Mouse (Mus musculus) hindbrain, embryonic 10.5 days (tissue): ENCODE results near the gene Tradd. TPM values are rescaled to one million over a fixed set of nuclear protein-coding genes. Genes with fewer than 3 reads are reported as not detected.

Experiments
- DNase-seq: peaks from one replicate; pipeline ENCODE4 v3.0.0-alpha.2; 2017; ENCODE audit warnings: low spot score
- H3K27ac ChIP-seq: fragments of 300-500 bp; sonication (generic); 2 replicates; pipeline ENCODE4 v1.5.1; 2016; ENCODE audit warnings: mild to moderate bottlenecking, moderate library complexity
- H3K27me3 ChIP-seq: fragments of 300-500 bp; sonication (generic); 2 replicates; pipeline ENCODE4 v1.6.1; 2016; ENCODE audit warnings: mild to moderate bottlenecking; ENCODE audit not compliant: poor library complexity, insufficient read depth, severe bottlenecking
- H3K36me3 ChIP-seq: fragments of 300-500 bp; sonication (generic); 2 replicates; pipeline ENCODE4 v1.6.1; 2016; ENCODE audit warnings: mild to moderate bottlenecking, moderate library complexity
- H3K4me1 ChIP-seq: fragments of 300-500 bp; sonication (generic); replicated peaks from 2 replicates; pipeline ENCODE4 v1.6.1; 2016; ENCODE audit warnings: mild to moderate bottlenecking
- H3K4me3 ChIP-seq: fragments of 300-500 bp; sonication (generic); 2 replicates; pipeline ENCODE4 v1.5.1; 2016; ENCODE audit warnings: mild to moderate bottlenecking, moderate library complexity
- H3K9me3 ChIP-seq: fragments of 300-500 bp; sonication (generic); 2 replicates; pipeline ENCODE4 v1.6.1; 2016; ENCODE audit warnings: mild to moderate bottlenecking, moderate library complexity
- WGBS: fragments of 180-500 bp; shearing (Covaris S2); methylation state at CpG from one replicate; pipeline ENCODE4 v1.1.7; 2016; 5-methylcytosine and 5-hydroxymethylcytosine counted together
- polyA plus RNA-seq: library from polyadenylated mRNA; unstranded; fragments of >200 nt; fragmentation: Nextera tagmentation; extraction: Ambion mirVana; gene quantifications from 2 replicates; pipeline ENCODE4 v1.2.1, GENCODE M21; 2016

The Tradd gene
- polyA plus RNA-seq, 1 experiment from 2014 or later, result 16.3 TPM

DNA sequence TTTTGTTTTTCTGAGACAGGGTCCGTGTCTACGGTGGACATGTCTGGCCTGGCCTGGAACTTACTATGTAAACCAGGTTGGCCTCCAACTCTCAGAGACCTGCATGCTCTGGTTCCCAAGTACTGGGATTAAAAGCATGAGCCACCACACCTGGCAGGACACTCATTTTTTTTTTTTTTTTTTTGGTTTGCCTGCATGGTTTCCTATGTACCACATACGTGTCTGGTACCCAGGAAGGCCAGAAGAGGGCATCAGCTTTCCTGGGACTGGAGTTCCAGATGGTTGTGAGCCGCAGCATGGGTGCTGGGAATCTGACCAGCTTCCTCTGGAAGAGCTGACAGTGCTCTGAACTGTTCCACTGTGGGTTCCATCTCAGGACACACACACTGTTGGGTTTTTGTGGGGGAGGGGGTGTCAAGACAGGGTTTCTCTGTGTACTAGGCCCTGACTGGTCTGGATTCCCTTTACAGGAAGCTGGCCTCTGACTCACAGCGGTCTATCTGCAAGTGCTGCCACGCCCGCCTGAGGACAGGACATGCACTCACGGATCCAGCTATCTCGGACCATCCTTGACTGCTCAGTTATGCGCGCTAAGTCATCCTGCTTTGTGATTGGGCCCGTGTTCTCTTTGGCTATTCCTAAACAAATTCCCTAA, 3.0 kb downstream of the Tradd start:
- 86% methylated on average over 12 of the region's 12 CpGs for WGBS
- no peak for DNase-seq
- Histone ChIP-seq H3K27ac (no peak overlapping the region), H3K4me3 (no peak overlapping the region), H3K4me1 (peaks cover 30% of the 10 kb centered on the region), H3K27me3 (peaks cover 100% of the 10 kb centered on the region), H3K9me3 (peaks cover 12% of the 10 kb centered on the region), H3K36me3 (no peaks in the 10 kb centered on the region)

DNA sequence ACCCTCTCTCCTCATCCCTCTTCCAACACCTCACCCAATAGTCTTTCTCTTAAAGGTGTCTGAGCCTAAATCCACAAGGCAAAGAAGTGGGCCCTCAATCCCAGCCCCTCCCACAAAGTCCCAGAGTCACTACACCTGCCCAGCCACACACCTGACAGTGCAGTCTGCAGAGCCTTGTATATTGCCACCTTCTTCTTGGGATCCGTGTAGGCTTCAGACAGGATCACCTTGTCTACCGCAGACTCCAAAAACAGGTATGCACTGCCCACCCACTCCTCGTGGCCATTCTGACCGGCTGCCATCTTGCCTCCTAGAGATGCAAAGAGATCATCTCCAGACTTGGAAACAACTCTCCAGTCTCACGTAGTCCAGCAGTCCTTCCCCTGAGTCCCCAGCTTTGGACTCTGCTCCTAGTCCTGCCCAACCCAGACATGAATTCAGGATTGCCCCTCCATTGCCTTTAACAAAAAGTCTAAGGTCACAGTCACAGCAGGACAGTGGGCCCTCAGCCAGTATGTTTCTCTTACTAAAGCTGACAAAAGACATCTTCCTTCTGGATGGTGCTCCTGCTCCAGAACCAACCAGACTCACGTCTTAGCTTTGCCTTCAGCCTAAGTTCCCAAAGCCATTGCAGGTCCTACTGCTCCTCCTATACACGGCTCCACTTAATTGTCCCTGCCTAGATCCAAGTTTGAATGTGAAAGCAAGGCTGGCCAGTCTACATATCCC, 3.9 kb downstream of the Tradd start:
- H3K27ac ChIP-seq, result no peak overlapping the region
- H3K9me3 ChIP-seq, result peaks cover 7% of the 10 kb centered on the region; the same call in 1 of the 2 replicates
- WGBS, result 61% methylated on average over 7 of the region's 7 CpGs

DNA sequence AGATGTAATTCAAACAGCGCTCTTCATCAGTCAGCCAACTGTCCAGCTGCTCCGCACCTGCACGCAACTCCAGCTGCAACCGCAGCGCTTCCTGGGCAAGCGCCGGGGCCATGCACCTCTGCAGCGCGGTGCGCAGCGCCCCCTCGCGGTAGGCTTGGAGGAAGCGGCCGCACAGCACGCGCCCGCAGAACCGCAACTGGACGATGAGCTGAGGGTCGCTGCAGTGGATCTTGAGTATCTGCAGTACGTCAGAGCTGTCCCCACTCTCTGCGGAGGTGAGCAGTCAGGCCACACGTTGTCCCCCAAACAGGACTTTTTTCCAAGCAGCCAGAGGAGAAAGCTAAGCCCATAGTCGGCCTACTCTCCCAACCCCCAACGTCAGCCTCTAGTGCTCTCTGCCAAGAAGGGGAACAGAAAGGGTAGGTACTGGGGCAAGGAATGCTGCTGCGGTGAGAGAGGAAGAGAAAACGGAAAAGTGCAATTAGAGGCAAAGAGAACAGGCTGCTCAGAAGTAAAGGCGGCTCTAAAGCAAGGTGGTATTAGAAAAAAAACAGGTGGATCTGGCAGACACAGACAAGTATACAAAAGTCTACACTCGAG, 4.6 kb downstream of the Tradd start:
- Histone ChIP-seq H3K27me3 (peaks cover 100% of the 10 kb centered on the region), H3K36me3 (no peaks in the 10 kb centered on the region), H3K4me3 (peak overlapping the region; percentile 51), H3K27ac (no peak overlapping the region), H3K9me3 (peaks cover 7% of the 10 kb centered on the region; the same call in 1 of the 2 replicates), H3K4me1 (peaks cover 34% of the 10 kb centered on the region)
- peak; percentile 84 for DNase-seq
- 4% methylated on average over 30 of the region's 30 CpGs for WGBS

More for the DNA sequence above, 3.9 kb downstream of the Tradd start:
- H3K4me3 ChIP-seq, result no peak overlapping the region
- no peak for DNase-seq
- no peaks in the 10 kb centered on the region for H3K36me3 ChIP-seq
- peaks cover 31% of the 10 kb centered on the region for H3K4me1 ChIP-seq
- peaks cover 100% of the 10 kb centered on the region for H3K27me3 ChIP-seq

DNA sequence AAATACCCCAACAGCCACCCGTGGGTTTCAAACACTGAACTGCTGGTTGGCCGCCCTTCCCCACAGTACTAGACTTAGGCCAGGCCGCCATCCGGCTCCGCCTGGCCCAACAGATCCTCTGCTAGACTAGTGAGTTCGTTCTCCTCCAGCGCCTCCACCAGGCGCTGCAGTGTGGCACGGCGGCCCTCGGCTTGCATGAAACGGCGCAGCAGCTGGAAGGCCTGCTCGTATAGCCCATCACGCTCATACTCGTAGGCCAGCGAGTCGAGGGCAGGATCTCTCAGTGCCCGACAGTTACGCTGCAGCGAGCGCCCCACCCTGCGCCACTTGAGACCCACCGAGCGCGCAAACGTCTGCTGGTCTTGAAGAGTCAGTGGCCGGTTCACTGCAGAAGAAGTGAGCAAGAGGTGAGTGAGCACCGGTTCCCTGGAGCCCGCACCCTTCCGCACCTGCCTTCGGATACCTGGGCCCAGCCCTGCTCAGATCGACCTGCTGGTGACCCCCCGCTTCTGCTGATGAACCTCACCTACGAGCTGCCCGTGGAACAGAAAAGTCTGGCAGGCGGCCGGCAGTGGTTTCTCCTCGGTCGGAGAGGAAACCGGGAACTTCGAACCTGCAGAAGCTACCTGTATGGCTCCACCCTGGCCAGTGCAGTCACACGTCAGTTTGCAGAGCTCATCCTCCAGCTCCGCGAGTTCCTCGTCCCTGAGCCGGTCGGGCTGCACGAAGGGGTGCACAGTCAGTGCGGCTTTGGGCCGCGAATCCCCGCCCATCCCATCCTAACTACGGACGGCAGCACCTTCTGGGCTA, 5.3 kb downstream of the Tradd start:
- 2% methylated on average over 55 of the region's 55 CpGs for WGBS
- peaks cover 34% of the 10 kb centered on the region for H3K4me1 ChIP-seq
- H3K4me3 ChIP-seq, result peak overlapping the region; percentile 51
- DNase-seq, result peak; percentile 67
- H3K36me3 ChIP-seq, result no peaks in the 10 kb centered on the region
- H3K9me3 ChIP-seq, result peaks cover 7% of the 10 kb centered on the region; the same call in 1 of the 2 replicates
- H3K27ac ChIP-seq, result no peak overlapping the region
- H3K27me3 ChIP-seq, result peaks cover 95% of the 10 kb centered on the region

DNA sequence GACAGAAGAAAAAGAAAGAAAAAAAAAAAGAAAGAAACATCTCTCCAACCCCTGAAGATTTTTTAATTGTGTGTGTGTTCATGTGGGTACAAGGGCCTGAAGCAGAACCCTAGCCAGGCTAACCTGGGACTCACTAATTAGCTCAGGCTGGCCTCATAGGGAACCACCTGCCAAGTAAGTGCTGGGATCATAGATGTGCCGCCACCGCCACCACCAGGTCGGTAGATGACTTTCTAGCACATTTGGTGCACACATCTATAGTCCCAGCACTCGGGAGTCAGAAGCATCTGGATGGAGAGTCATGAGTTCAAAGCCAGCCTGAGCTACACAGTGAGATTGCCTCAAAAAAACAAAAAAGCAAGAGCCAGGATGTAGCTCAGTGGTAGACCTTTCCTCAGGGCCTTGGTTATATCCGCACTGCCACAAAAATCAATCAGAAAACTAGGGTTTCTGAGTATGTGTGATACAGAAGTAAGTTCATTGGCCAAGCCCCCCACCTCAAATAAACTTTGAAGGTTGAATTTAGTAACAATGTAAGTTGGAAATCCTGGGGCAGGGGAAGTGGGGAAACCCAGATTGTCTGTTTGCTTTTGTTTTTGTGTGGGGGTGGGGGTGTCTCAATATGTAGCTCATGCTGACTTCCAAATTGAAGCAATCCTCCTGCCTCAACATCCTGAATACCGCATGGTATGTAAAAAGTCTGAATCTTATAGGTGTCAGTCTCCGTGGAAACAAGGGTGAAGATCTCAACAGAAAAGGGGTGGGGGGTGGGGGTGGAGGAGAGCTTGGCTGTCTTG, 6.9 kb downstream of the Tradd start:
- DNase-seq, result no peak
- peaks cover 79% of the 10 kb centered on the region for H3K27me3 ChIP-seq
- WGBS, result 63% methylated on average over 7 of the region's 7 CpGs
- H3K4me1 ChIP-seq, result peaks cover 38% of the 10 kb centered on the region
- peaks cover 9% of the 10 kb centered on the region for H3K36me3 ChIP-seq
- peaks cover 7% of the 10 kb centered on the region; the same call in 1 of the 2 replicates for H3K9me3 ChIP-seq
- H3K27ac ChIP-seq, result no peak overlapping the region
- H3K4me3 ChIP-seq, result no peak overlapping the region

DNA sequence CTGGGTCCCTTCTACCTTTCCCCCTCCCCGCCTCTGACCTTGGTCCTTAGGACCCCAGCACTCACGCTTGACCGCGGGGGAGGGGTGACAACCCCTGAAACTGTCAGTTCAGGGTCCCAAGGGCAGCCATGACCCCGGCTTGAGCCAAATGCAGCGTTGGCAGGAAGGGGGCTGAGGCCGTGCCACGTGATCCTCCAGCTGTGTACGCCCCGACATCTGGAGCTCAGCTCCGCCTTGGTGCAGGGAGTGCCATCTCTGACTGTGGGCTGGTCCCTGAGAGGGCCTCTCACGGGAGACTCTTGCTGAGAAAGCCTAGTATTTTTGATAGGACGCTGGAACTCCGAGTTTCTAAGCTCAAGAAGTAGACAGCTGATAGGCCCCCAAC, 9.5 kb downstream of the Tradd start, which contains the start of gene B3gnt9:
TSS of gene B3gnt9 (minus strand) at position 188 of the 385 bp plus-strand sequence.
- peaks cover 34% of the 10 kb centered on the region for H3K36me3 ChIP-seq
- H3K9me3 ChIP-seq, result no peaks in the 10 kb centered on the region
- H3K4me1 ChIP-seq, result peaks cover 37% of the 10 kb centered on the region
- H3K27ac ChIP-seq, result peak within 1 kb of the TSS; percentile 84
- 2% methylated on average over 14 of the region's 14 CpGs for WGBS
- peak within 1 kb of the TSS; percentile 72 for H3K4me3 ChIP-seq
- peaks cover 54% of the 10 kb centered on the region for H3K27me3 ChIP-seq
- DNase-seq, result peak; percentile 64

DNA sequence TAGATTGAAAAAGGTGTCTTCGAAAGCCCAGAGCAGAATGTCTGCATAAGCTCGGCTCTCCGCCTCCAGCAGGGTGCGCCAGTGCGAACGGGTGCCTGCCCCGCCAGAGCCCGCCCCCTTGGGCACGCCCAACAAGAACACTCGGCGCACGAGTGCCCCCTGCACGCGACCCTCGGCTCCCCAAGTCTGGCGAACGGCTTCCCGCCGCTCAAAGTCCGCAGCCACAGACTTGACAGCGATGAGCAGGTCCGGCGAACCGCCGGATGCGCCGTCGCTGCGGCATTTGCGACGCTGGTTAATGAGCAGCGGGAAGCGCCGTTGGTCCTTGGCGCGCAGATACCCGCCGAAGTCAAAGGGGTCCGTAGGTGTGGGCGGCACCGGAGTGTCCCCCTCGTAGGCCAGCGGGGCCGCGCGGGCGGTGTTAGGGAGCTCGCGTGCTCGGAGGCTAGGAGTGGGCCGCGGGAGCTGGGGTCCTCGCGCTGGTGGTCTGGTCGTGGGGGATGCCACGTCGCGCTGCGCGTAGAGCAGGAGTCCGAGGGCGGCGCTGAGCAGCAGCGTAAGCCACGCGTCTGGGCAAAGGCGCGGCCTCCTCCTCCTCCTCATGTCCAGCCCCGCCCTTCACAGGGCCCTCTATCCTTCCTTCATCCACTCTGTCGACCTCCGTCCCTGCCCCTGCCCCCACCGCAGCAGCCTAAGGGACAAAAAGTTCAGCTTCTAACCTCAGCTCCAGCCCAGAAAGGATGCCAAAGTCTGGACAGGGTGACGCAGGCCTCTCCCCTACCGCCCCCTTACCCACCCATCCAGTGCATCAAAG, 10.1 kb downstream of the Tradd start:
- H3K4me3 ChIP-seq, result peak overlapping the region; percentile 72
- peaks cover 40% of the 10 kb centered on the region for H3K36me3 ChIP-seq
- peak overlapping the region; percentile 84 for H3K27ac ChIP-seq
- peak; percentile 89 for DNase-seq
- WGBS, result 1% methylated on average over 74 of the region's 74 CpGs
- H3K27me3 ChIP-seq, result peaks cover 48% of the 10 kb centered on the region
- no peaks in the 10 kb centered on the region for H3K9me3 ChIP-seq
- peaks cover 31% of the 10 kb centered on the region for H3K4me1 ChIP-seq

DNA sequence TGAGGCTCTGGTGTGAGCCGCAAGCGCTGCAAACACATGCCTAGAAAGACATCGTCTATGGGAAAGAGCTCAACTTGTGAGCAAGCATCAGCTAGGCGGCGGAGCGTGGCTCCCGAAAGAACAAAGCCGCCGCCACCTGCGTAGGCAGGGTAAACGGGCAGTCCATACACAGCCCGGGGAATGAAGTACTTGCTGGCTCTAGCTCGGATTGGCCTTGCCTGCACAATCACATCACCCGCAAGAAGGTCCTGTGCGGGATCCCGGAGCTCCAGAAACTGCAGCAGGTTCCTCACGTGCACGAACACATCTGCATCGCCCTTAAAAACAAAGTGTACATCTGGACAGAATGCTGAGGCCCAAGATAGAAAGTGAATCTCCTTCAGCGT, 10.7 kb downstream of the Tradd start:
- WGBS, result 39% methylated on average over 20 of the region's 20 CpGs
- no peak overlapping the region for H3K27ac ChIP-seq
- peak overlapping the region; percentile 72 for H3K4me3 ChIP-seq
- peaks cover 42% of the 10 kb centered on the region for H3K27me3 ChIP-seq
- peaks cover 46% of the 10 kb centered on the region for H3K36me3 ChIP-seq
- no peaks in the 10 kb centered on the region for H3K9me3 ChIP-seq
- H3K4me1 ChIP-seq, result peaks cover 25% of the 10 kb centered on the region
- DNase-seq, result no peak

DNA sequence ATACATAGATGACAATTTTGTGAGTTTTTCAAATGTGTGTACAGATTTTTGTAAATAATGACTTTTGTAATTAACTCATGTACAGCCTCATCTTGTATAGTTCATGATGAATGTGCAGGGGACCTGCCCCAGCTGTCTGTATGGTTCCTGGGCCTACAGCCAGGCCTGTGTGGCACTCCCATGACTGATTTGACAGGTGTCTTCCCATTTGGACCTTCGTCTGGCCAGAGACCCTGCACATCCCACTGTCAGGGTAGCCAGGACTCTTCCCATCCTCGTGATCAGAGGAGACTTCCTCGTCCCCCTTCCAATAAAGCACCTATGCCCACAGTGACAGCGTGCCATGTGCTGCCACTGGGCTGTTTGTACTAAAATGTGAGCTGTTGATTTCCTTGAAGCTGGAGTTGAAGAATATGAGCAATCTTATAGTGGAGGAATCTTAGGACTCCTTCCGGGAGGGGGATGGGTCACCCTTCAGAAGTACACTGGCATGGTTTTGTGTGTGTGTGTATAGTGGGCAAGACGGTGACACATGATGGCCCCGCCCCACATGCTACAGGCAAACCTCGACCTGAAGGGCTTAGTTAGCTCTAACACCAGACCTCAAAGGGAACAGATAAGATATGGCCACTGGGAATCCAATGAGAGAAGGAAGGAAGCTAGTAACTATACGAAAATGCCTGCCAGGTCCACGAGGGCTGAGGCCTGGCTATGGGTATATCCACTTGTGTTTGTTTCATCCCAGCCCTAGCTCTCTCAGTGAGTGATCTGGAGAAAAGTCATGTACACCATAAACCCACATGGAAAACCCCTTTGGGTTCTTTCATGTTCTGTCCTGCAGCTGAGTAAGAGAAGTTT, 11.5 kb downstream of the Tradd start:
- WGBS, result 87% methylated on average over 10 of the region's 10 CpGs
- Histone ChIP-seq H3K4me1 (peaks cover 21% of the 10 kb centered on the region), H3K36me3 (peaks cover 54% of the 10 kb centered on the region), H3K4me3 (no peak overlapping the region), H3K9me3 (no peaks in the 10 kb centered on the region), H3K27me3 (peaks cover 33% of the 10 kb centered on the region), H3K27ac (no peak overlapping the region)
- no peak for DNase-seq

DNA sequence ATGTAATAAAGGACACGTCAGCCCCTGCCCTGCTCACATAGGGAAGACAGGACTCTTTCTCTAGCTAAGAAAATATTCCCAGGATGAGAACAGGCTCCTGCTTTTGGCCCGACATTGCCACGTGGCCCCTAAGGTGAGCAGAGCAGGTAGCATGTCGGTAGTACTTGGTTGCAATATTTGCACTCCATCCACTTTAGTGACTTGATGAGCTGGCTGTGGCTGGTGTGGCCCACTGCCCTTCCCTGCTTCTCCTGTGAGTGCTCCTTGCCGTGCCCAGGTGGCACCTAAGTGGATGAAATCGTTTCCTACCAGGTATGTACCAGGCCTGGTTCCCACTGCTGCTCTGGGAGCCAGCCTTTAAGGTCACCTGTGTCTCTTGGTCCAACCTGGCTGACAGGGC, 12.5 kb downstream of the Tradd start:
- Histone ChIP-seq H3K4me3 (no peak overlapping the region), H3K27me3 (peaks cover 24% of the 10 kb centered on the region), H3K36me3 (peaks cover 64% of the 10 kb centered on the region), H3K9me3 (no peaks in the 10 kb centered on the region), H3K4me1 (peaks cover 21% of the 10 kb centered on the region), H3K27ac (no peak overlapping the region)
- WGBS, result 91% methylated on average over 6 of the region's 6 CpGs
- DNase-seq, result no peak

DNA sequence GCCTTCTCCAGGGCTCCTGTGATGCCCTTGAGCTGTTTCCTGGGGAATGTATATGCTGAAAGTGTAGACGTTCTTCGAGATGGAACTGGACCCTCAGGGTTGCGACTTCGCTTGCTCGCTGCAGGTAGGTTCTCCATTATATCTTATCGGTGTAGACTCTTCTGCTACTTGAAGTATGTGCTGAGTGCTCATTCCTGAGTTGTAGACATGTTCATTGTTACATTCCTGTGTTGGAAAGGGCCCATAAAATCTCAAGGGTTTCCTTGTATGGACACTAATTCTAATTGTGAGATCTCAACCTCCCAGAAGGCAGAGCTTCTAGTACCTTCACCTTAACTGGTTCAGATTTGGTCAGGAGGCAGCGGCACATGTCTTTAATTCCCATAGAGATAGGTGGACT, 23.4 kb downstream of the Tradd start:
- no peaks in the 10 kb centered on the region for H3K27me3 ChIP-seq
- H3K4me3 ChIP-seq, result no peak overlapping the region
- peaks cover 70% of the 10 kb centered on the region for H3K36me3 ChIP-seq
- no peaks in the 10 kb centered on the region for H3K4me1 ChIP-seq
- H3K27ac ChIP-seq, result no peak overlapping the region
- no peak for DNase-seq
- no peaks in the 10 kb centered on the region for H3K9me3 ChIP-seq
- 96% methylated on average over 7 of the region's 7 CpGs for WGBS
